Mouse (Mus musculus): ENCODE data around the gene Tnfrsf18. TPM values are rescaled to one million over a fixed set of nuclear protein-coding genes. Genes with fewer than 3 reads are reported as not detected.
A peak's percentile ranks its signal among the peaks of the same experiment; 100 is the strongest.

Gene Tnfrsf18
- polyA plus RNA-seq, 2 experiments from 2014 or later, result 770 to 845 TPM

- peak; percentile 85 for ATAC-seq
Measured at GRCm38 (mm10) chr4:156077499-156078301, 51.7 kb downstream of the Tnfrsf18 start.

Other genes with a start within 250 kb of the Tnfrsf18 start
- under 1 TPM in 1 of 2 experiments, not detected in 1; 0.16 TPM for gene Tmem88b, start 240.3 kb upstream of the Tnfrsf18 start, polyA plus RNA-seq (2017; shearing (Covaris generic))
- gene Ankrd65, start 235.7 kb upstream of the Tnfrsf18 start, polyA plus RNA-seq (2017; shearing (Covaris generic)), result not detected
- 100 to 1,000 TPM; 160 to 164 TPM for gene Mrpl20, start 223.3 kb upstream of the Tnfrsf18 start, polyA plus RNA-seq (2017; shearing (Covaris generic))
- 100 to 1,000 TPM; 115 to 122 TPM for gene Ccnl2, start 213.7 kb upstream of the Tnfrsf18 start, polyA plus RNA-seq (2017; shearing (Covaris generic))
- 100 to 1,000 TPM; 216 TPM for gene Aurkaip1, start 194.9 kb upstream of the Tnfrsf18 start, polyA plus RNA-seq (2017; shearing (Covaris generic))
- gene Mxra8, start 186.5 kb upstream of the Tnfrsf18 start, polyA plus RNA-seq (2017; shearing (Covaris generic)), result 1 to 10 TPM; 4.1 to 9.9 TPM
- gene Dvl1, start 178.8 kb upstream of the Tnfrsf18 start, polyA plus RNA-seq (2017; shearing (Covaris generic)), result 1 to 10 TPM; 2.1 to 2.7 TPM
- under 1 TPM; 0.16 to 0.25 TPM for gene Tas1r3, start 162.8 kb upstream of the Tnfrsf18 start, polyA plus RNA-seq (2017; shearing (Covaris generic))
- 10 to 100 TPM; 17.7 to 18.0 TPM for gene Cptp, start 156.7 kb upstream of the Tnfrsf18 start, polyA plus RNA-seq (2017; shearing (Covaris generic))
- 10 to 100 TPM; 82.2 to 87.0 TPM for gene Ints11, start 156.6 kb upstream of the Tnfrsf18 start, polyA plus RNA-seq (2017; shearing (Covaris generic))
- 10 to 100 TPM; 12.6 to 25.3 TPM for gene Pusl1, start 134.4 kb upstream of the Tnfrsf18 start, polyA plus RNA-seq (2017; shearing (Covaris generic))
- gene Acap3, start 134.3 kb upstream of the Tnfrsf18 start, polyA plus RNA-seq (2017; shearing (Covaris generic)), result 1 to 10 TPM; 4.9 to 6.5 TPM
- gene Ube2j2, start 82.3 kb upstream of the Tnfrsf18 start, polyA plus RNA-seq (2017; shearing (Covaris generic)), result 10 to 100 TPM; 32.1 to 39.5 TPM
- gene C1qtnf12, start 63.8 kb upstream of the Tnfrsf18 start, polyA plus RNA-seq (2017; shearing (Covaris generic)), result 1 to 10 TPM; 2.5 to 5.7 TPM
- under 1 TPM; 0.90 to 0.95 TPM for gene B3galt6, start 33.5 kb upstream of the Tnfrsf18 start, polyA plus RNA-seq (2017; shearing (Covaris generic))
- 100 to 1,000 TPM; 464 to 478 TPM for gene Sdf4, start 33.3 kb upstream of the Tnfrsf18 start, polyA plus RNA-seq (2017; shearing (Covaris generic))
- 100 to 1,000 TPM; 802 to 961 TPM for gene Tnfrsf4, start 12.3 kb upstream of the Tnfrsf18 start, polyA plus RNA-seq (2017; shearing (Covaris generic))
- not detected for gene Ttll10, start 33.2 kb downstream of the Tnfrsf18 start, polyA plus RNA-seq (2017; shearing (Covaris generic))
- 10 to 100 TPM; 14.9 to 19.3 TPM for gene 9430015G10Rik, start 83.8 kb downstream of the Tnfrsf18 start, polyA plus RNA-seq (2017; shearing (Covaris generic))
- gene Rnf223, start 104.3 kb downstream of the Tnfrsf18 start, polyA plus RNA-seq (2017; shearing (Covaris generic)), result under 1 TPM in 1 of 2 experiments, not detected in 1; 0.20 TPM
- gene Agrn, start 171.3 kb downstream of the Tnfrsf18 start, polyA plus RNA-seq (2017; shearing (Covaris generic)), result 1 to 10 TPM; 2.6 to 2.8 TPM
- gene Isg15, start 174.7 kb downstream of the Tnfrsf18 start, polyA plus RNA-seq (2017; shearing (Covaris generic)), result 10 to 100 TPM; 29.5 to 84.6 TPM
- 1 to 10 TPM; 2.6 to 7.4 TPM for gene AW011738, start 177.1 kb downstream of the Tnfrsf18 start, polyA plus RNA-seq (2017; shearing (Covaris generic))
- gene Perm1, start 189.7 kb downstream of the Tnfrsf18 start, polyA plus RNA-seq (2017; shearing (Covaris generic)), result 1 to 10 TPM in 1 of 2 experiments, under 1 TPM in 1; 0.30 to 1.3 TPM
- gene Plekhn1, start 208.7 kb downstream of the Tnfrsf18 start, polyA plus RNA-seq (2017; shearing (Covaris generic)), result 1 to 10 TPM; 5.8 to 6.1 TPM
- gene Noc2l, start 209.8 kb downstream of the Tnfrsf18 start, polyA plus RNA-seq (2017; shearing (Covaris generic)), result 10 to 100 TPM; 14.5 to 15.9 TPM
- gene Samd11, start 229.5 kb downstream of the Tnfrsf18 start, polyA plus RNA-seq (2017; shearing (Covaris generic)), result 1 to 10 TPM; 2.8 to 2.9 TPM

All from activated CD4-positive, CD25-positive, alpha-beta regulatory T cell, adult 4 months (primary cell).